Comparison of ENCODE assay signal across 22 mouse cellular contexts in the genomic region with DNA sequence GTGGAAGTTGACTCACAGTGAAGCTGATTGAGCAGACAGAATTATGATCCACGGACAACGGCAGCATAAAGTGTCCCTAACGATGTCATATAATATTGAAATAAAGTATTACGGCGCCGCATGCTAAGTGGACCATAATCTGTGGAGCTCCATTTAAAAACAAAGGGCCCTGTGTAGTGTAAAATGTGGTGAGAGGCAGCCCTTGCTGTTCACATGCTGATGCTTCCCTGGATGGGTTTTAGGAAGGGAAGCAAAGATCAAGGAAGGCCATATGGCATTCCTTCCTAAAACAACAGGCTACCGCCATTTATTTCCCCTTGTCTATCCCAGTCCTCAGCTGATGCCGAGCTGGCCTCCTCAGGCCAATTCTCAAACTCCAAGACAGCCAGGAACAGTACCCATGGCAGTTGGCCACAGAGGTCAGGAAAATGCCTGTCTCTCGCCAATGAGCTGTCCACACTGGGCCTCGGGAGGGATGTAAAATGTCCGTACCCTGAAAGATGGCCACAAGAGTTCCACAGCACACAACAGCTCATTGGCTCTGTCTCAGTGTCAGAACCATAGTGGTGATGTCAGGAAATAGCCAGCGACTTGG.
DNase-seq lines count a peak whose midpoint lies in the region; ATAC-seq and TF ChIP-seq lines count a peak whose summit lies in the region.
"Had no signal": no experiment of that assay in that cellular context is flagged by ENCODE, and none has a peak within 500 bp of the region (broad histone marks: within the 10 kb centered on the region; RNA-seq: fewer than 3 reads in every experiment).

No protein-coding gene starts in this region.

- no peaks in the 10 kb centered on the region for H3K27me3 ChIP-seq in midbrain, embryonic 15.5 days (replicated peaks)
- H3K27me3 ChIP-seq in midbrain, embryonic 14.5 days (ENCODE audit: control insufficient read depth, insufficient read depth, low read length): no peaks in the 10 kb centered on the region
- H3K27me3 ChIP-seq in hindbrain, postnatal 0 days (ENCODE audit: insufficient read depth, low read length): peaks cover 5% of the 10 kb centered on the region; the same call in 1 of the 2 replicates
- H3K27me3 ChIP-seq: lung, embryonic 15.5 days; Patski had no signal

- 0 out of 2 replicates have a peak, but pooled peaks have one; percentile 37 for ATAC-seq in midbrain, embryonic 15.5 days (replicated peaks)
- ATAC-seq in midbrain, embryonic 14.5 days (ENCODE audit: low FRiP score, low TSS enrichment): no peak
- peak; percentile 80 for ATAC-seq in hindbrain, postnatal 0 days
- ATAC-seq: CD4-positive, CD25-positive, alpha-beta regulatory T cell, adult 4 months; intestine, postnatal 0 days; Patski had no signal

- H3K4me3 ChIP-seq in midbrain, embryonic 15.5 days: no peak overlapping the region
- H3K4me3 ChIP-seq in midbrain, embryonic 14.5 days (replicated peaks; ENCODE audit: low read depth, low read length): no peak overlapping the region
- H3K4me3 ChIP-seq in hindbrain, postnatal 0 days (ENCODE audit: low read length): no peak overlapping the region
- H3K4me3 ChIP-seq: heart, adult 2 months; kidney, embryonic 15.5 days; lung, embryonic 15.5 days had no signal

- no peaks in the 10 kb centered on the region for H3K9me3 ChIP-seq in midbrain, embryonic 15.5 days
- no peaks in the 10 kb centered on the region for H3K9me3 ChIP-seq in midbrain, embryonic 14.5 days (ENCODE audit: control insufficient read depth, low read length)
- H3K9me3 ChIP-seq in hindbrain, postnatal 0 days (ENCODE audit: low read length): no peaks in the 10 kb centered on the region
- H3K9me3 ChIP-seq: kidney, embryonic 15.5 days; lung, embryonic 15.5 days had no signal

- H3K27ac ChIP-seq in midbrain, embryonic 15.5 days: 0 out of 2 replicates have a peak overlapping the region, but pooled peaks have one; percentile 1
- H3K27ac ChIP-seq in midbrain, embryonic 14.5 days (replicated peaks; ENCODE audit: low read depth, low read length): no peak overlapping the region
- H3K27ac ChIP-seq in hindbrain, postnatal 0 days: no peak overlapping the region
- H3K27ac ChIP-seq: heart, adult 2 months; kidney, embryonic 15.5 days; liver, embryonic 14.5 days; lung, embryonic 15.5 days had no signal

- intact Hi-C loops in heart, postnatal 36 days (cut with DNase I): no loop called here

- peaks cover 8% of the 10 kb centered on the region for H3K4me1 ChIP-seq in midbrain, embryonic 15.5 days
- 0 out of 2 replicates have a peak, but pooled peaks cover 4% of the 10 kb centered on the region for H3K4me1 ChIP-seq in midbrain, embryonic 14.5 days (ENCODE audit: control insufficient read depth, insufficient read depth, low read length)
- no peaks in the 10 kb centered on the region for H3K4me1 ChIP-seq in hindbrain, postnatal 0 days (ENCODE audit: insufficient read depth, low read length)
- H3K4me1 ChIP-seq: kidney, embryonic 15.5 days had no signal

- TF ChIP-seq CTCF in hindbrain, postnatal 0 days (IDR thresholded peaks at IDR 0.05; ENCODE audit: low read depth): no peak

- no peak overlapping the region for H3K9ac ChIP-seq in midbrain, embryonic 15.5 days
- H3K9ac ChIP-seq in midbrain, embryonic 14.5 days (replicated peaks; ENCODE audit: low read length): no peak overlapping the region
- no peak overlapping the region for H3K9ac ChIP-seq in hindbrain, postnatal 0 days (replicated peaks; ENCODE audit: low read length)
- H3K9ac ChIP-seq: kidney, embryonic 15.5 days; liver, embryonic 14.5 days; lung, embryonic 15.5 days had no signal

- no peak overlapping the region for H3K4me2 ChIP-seq in midbrain, embryonic 15.5 days
- no peak overlapping the region for H3K4me2 ChIP-seq in midbrain, embryonic 14.5 days (ENCODE audit: low read length)
- no peak overlapping the region for H3K4me2 ChIP-seq in hindbrain, postnatal 0 days (ENCODE audit: low read depth, low read length)
- H3K4me2 ChIP-seq: kidney, embryonic 15.5 days; lung, embryonic 15.5 days had no signal

- H3K36me3 ChIP-seq in midbrain, embryonic 15.5 days (replicated peaks): no peaks in the 10 kb centered on the region
- no peaks in the 10 kb centered on the region for H3K36me3 ChIP-seq in midbrain, embryonic 14.5 days (ENCODE audit: control insufficient read depth, insufficient read depth, low read length)
- H3K36me3 ChIP-seq in hindbrain, postnatal 0 days (ENCODE audit: insufficient read depth, low read length): no peaks in the 10 kb centered on the region
- H3K36me3 ChIP-seq: kidney, embryonic 15.5 days; lung, embryonic 15.5 days had no signal

- WGBS in midbrain, embryonic 15.5 days: 77% methylated on average over 12 of the region's 12 CpGs
- WGBS in midbrain, embryonic 14.5 days: 76% methylated on average over 12 of the region's 12 CpGs
- WGBS in hindbrain, postnatal 0 days: 49% methylated on average over 12 of the region's 12 CpGs

- peak; percentile 68 to 73 for DNase-seq in cerebellum, postnatal 14 days
- DNase-seq in cerebellum, postnatal 36 days: no peak
- DNase-seq in heart, postnatal 4 days: peak; percentile 6
- DNase-seq in heart, postnatal 36 days: no peak
- no peak for DNase-seq in midbrain, embryonic 14.5 days
- peak; percentile 65 for DNase-seq in hindbrain, postnatal 0 days (ENCODE audit: low spot score)
- DNase-seq: adrenal gland, adult 8-10 months; cerebellum, adult 9-11 months; embryo, embryonic 11 days; gastrocnemius, postnatal 10 days; lung, postnatal 4 days; right cerebral cortex, postnatal 14 days; spleen, adult 18-20 months; thymus, postnatal 25 days had no signal

Comparison
In these comparisons a context has a peak if more than half of its experiments do, and no peak if none do; other contexts are left out.
1. DNase-seq: peak in cerebellum, postnatal 14 days (2 of 2), heart, postnatal 4 days (single experiment) and hindbrain, postnatal 0 days (single experiment); none in cerebellum, postnatal 36 days (0 of 2), heart, postnatal 36 days (0 of 2) and midbrain, embryonic 14.5 days (single experiment).